Mouse (Mus musculus) hindbrain, embryonic 10.5 days (tissue): ENCODE results near the gene Bace1. TPM values are rescaled to one million over a fixed set of nuclear protein-coding genes. Genes with fewer than 3 reads are reported as not detected.

Experiments used
- polyA plus RNA-seq: library from polyadenylated mRNA; unstranded; fragments of >200 nt; fragmentation: Nextera tagmentation; extraction: Ambion mirVana; gene quantifications from 2 replicates; pipeline ENCODE4 v1.2.1, GENCODE M21; 2016

Gene Bace1
- polyA plus RNA-seq, 1 experiment from 2014 or later = 29.6 TPM

Other genes with a start within 250 kb of the Bace1 start
- gene Cep164, start 9.9 kb upstream of the Bace1 start, polyA plus RNA-seq = 16.0 and 20.9 TPM in 2 replicates
- 20.4 and 25.7 TPM in 2 replicates for gene Pcsk7, start 67.9 kb downstream of the Bace1 start, polyA plus RNA-seq
- 71.8 and 84.1 TPM in 2 replicates for gene Rnf214, start 68.3 kb downstream of the Bace1 start, polyA plus RNA-seq
- gene Tagln, start 97.5 kb downstream of the Bace1 start, polyA plus RNA-seq = 23.0 and 34.8 TPM in 2 replicates
- 26.3 and 28.3 TPM in 2 replicates for gene Sidt2, start 116.7 kb downstream of the Bace1 start, polyA plus RNA-seq
- gene Pafah1b2, start 174.1 kb downstream of the Bace1 start, polyA plus RNA-seq = 275 and 282 TPM in 2 replicates
- gene Sik3, start 174.2 kb downstream of the Bace1 start, polyA plus RNA-seq = 6.1 and 7.1 TPM in 2 replicates